Mouse (Mus musculus): Measurements from ENCODE around the gene Rrp1. TPM values are rescaled to one million over a fixed set of nuclear protein-coding genes. Genes with fewer than 3 reads are reported as not detected.

Rrp1 gene
- polyA plus RNA-seq, 1 experiment: 132 TPM

DNA sequence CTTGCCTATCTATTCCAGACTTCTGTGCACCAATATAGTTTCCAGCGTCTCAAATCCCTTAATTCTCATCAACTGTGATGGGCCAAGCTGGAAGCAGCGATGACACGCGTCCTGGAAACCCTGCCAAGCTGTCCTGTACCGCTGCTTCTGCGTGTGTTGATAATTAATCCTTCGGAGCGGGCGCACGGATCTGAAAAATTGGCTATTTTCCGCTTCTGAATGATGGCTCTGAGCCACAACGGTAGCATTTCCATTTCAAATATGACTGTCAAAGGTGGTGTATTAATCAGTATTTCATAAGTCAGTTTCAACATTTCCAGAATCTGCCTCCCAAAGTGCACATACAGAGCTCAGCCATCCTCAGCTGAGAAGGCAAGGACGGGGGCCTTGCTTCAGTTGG, 43.9 kb upstream of the Rrp1 start:
- Histone ChIP-seq H3K4me3 (ENCODE audit: low read depth, low read length) (no peak overlapping the region), H3K9me3 (replicated peaks; ENCODE audit: control insufficient read depth, insufficient read depth, low read length, poor library complexity, severe bottlenecking) (no peaks in the 10 kb centered on the region), H3K9ac (ENCODE audit: low read depth, poor library complexity, severe bottlenecking) (no peak overlapping the region), H3K27ac (ENCODE audit: insufficient read depth, low read length) (no peak overlapping the region), H3K27me3 (ENCODE audit: control insufficient read depth, insufficient read depth, low read length, poor library complexity, severe bottlenecking) (no peaks in the 10 kb centered on the region), H3K4me1 (ENCODE audit: control insufficient read depth, insufficient read depth, low read length) (no peaks in the 10 kb centered on the region), H3K36me3 (ENCODE audit: control insufficient read depth, insufficient read depth, low read length, poor library complexity, severe bottlenecking) (no peaks in the 10 kb centered on the region)
- TF ChIP-seq EP300 (IDR thresholded peaks at IDR 0.05; ENCODE audit: insufficient read depth, low read depth, low read length) (no peak), CTCF (IDR thresholded peaks at IDR 0.05; ENCODE audit: low read depth, low read length) (no peak), POLR2A (IDR thresholded peaks at IDR 0.05; ENCODE audit: insufficient read depth, low read length) (no peak)

DNA sequence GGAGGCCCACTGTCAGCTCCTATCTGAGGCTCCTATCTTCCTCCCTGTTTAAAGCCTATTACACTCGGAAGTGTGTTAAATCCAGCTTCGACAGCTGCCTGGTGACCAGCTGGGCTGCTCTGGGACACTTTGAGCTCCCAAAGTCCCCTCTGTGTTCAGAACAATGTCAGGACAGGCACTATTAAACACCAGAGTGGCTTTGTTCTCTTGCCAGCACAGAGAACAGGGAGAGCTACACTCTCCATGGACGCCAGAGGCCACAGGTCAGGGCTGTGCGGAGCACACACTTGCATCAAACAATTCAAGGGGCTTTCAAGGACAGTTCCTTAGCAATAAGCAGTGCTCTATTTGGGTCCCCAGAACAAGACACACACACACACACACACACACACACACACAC, 39.8 kb upstream of the Rrp1 start:
- Histone ChIP-seq H3K4me1 (ENCODE audit: control insufficient read depth, insufficient read depth, low read length) (no peaks in the 10 kb centered on the region), H3K4me3 (ENCODE audit: low read depth, low read length) (no peak overlapping the region), H3K36me3 (ENCODE audit: control insufficient read depth, insufficient read depth, low read length, poor library complexity, severe bottlenecking) (no peaks in the 10 kb centered on the region), H3K9ac (ENCODE audit: low read depth, poor library complexity, severe bottlenecking) (no peak overlapping the region), H3K27ac (ENCODE audit: insufficient read depth, low read length) (no peak overlapping the region), H3K27me3 (ENCODE audit: control insufficient read depth, insufficient read depth, low read length, poor library complexity, severe bottlenecking) (no peaks in the 10 kb centered on the region), H3K9me3 (replicated peaks; ENCODE audit: control insufficient read depth, insufficient read depth, low read length, poor library complexity, severe bottlenecking) (no peaks in the 10 kb centered on the region)
- TF ChIP-seq CTCF (IDR thresholded peaks at IDR 0.05; ENCODE audit: low read depth, low read length) (no peak), POLR2A (IDR thresholded peaks at IDR 0.05; ENCODE audit: insufficient read depth, low read length) (no peak), EP300 (IDR thresholded peaks at IDR 0.05; ENCODE audit: insufficient read depth, low read depth, low read length) (no peak)

DNA sequence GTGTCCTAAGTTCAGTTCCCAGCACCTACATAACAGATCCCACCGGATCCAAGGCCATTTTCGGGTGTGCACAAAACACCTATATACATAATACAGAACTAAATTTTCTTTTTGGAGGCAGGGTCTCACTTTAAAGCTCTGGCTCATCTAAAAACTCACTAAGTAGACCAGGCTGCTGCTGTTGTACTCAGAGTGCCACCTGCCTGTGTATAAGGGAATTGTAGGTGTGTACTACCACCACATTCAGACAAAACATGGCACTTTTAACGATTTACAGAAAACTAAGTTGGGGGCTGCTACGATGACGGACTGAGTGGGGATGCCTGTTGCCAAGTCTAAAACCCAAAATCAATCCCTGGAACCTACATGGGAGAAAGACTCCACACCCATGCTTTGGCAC, 37.9 kb upstream of the Rrp1 start:
- no peaks in the 10 kb centered on the region for H3K9me3 ChIP-seq (replicated peaks; ENCODE audit: control insufficient read depth, insufficient read depth, low read length, poor library complexity, severe bottlenecking)

DNA sequence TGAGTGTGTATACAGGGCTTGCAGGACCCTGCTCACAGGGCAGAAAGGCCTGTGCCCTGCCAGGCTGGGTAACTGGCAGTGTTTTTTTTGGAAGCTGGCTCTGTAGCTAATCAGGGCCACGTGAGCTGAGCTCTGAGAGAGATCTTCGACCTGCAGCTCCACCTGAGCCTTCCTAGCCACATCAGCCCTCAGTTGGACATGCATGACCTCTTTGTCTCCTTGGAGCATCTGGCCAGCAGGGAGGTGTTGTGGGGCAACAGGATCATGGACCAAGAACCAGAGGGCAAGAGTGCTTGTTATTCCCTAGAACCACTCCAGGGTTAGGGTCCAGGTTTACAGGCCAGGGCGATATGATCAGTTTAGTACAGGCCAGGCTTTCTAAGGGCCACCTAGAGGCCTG, 34.6 kb upstream of the Rrp1 start:
- Histone ChIP-seq H3K36me3 (ENCODE audit: control insufficient read depth, insufficient read depth, low read length, poor library complexity, severe bottlenecking) (no peaks in the 10 kb centered on the region), H3K27me3 (ENCODE audit: control insufficient read depth, insufficient read depth, low read length, poor library complexity, severe bottlenecking) (no peaks in the 10 kb centered on the region), H3K9ac (ENCODE audit: low read depth, poor library complexity, severe bottlenecking) (no peak overlapping the region), H3K9me3 (replicated peaks; ENCODE audit: control insufficient read depth, insufficient read depth, low read length, poor library complexity, severe bottlenecking) (no peaks in the 10 kb centered on the region), H3K4me1 (ENCODE audit: control insufficient read depth, insufficient read depth, low read length) (no peaks in the 10 kb centered on the region), H3K4me3 (ENCODE audit: low read depth, low read length) (no peak overlapping the region), H3K27ac (ENCODE audit: insufficient read depth, low read length) (no peak overlapping the region)
- TF ChIP-seq POLR2A (IDR thresholded peaks at IDR 0.05; ENCODE audit: insufficient read depth, low read length) (no peak), EP300 (IDR thresholded peaks at IDR 0.05; ENCODE audit: insufficient read depth, low read depth, low read length) (no peak), CTCF (IDR thresholded peaks at IDR 0.05; ENCODE audit: low read depth, low read length) (no peak)

More for the DNA sequence above, 37.9 kb upstream of the Rrp1 start:
- Histone ChIP-seq H3K9ac (ENCODE audit: low read depth, poor library complexity, severe bottlenecking) (no peak overlapping the region), H3K27me3 (ENCODE audit: control insufficient read depth, insufficient read depth, low read length, poor library complexity, severe bottlenecking) (no peaks in the 10 kb centered on the region), H3K36me3 (ENCODE audit: control insufficient read depth, insufficient read depth, low read length, poor library complexity, severe bottlenecking) (no peaks in the 10 kb centered on the region), H3K27ac (ENCODE audit: insufficient read depth, low read length) (no peak overlapping the region), H3K4me3 (ENCODE audit: low read depth, low read length) (no peak overlapping the region), H3K4me1 (ENCODE audit: control insufficient read depth, insufficient read depth, low read length) (no peaks in the 10 kb centered on the region)
- no peak for TF ChIP-seq EP300 (IDR thresholded peaks at IDR 0.05; ENCODE audit: insufficient read depth, low read depth, low read length)
- no peak for TF ChIP-seq POLR2A (IDR thresholded peaks at IDR 0.05; ENCODE audit: insufficient read depth, low read length)
- TF ChIP-seq CTCF (IDR thresholded peaks at IDR 0.05; ENCODE audit: low read depth, low read length): no peak

DNA sequence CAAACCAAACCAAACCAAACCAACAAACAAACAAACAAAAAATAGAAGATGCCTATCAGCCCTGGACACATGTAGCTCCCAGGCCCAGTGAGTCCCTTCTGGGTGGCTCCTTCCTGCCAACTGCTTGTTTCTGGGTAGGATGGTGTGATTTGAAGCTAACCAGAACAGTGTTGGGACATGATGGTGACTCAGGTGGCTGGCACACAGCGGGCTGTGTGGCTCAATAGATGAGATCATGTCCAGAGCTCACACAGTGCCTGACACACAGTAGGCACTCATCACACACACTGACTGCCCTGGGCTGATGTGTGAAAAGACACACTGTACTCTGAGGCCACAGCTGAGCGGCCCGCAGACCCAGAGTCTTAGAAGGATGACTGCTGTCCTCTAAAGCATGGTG, 33.4 kb upstream of the Rrp1 start:
- Histone ChIP-seq H3K4me3 (ENCODE audit: low read depth, low read length) (no peak overlapping the region), H3K9me3 (replicated peaks; ENCODE audit: control insufficient read depth, insufficient read depth, low read length, poor library complexity, severe bottlenecking) (no peaks in the 10 kb centered on the region), H3K4me1 (ENCODE audit: control insufficient read depth, insufficient read depth, low read length) (no peaks in the 10 kb centered on the region), H3K9ac (ENCODE audit: low read depth, poor library complexity, severe bottlenecking) (no peak overlapping the region), H3K36me3 (ENCODE audit: control insufficient read depth, insufficient read depth, low read length, poor library complexity, severe bottlenecking) (no peaks in the 10 kb centered on the region), H3K27ac (ENCODE audit: insufficient read depth, low read length) (no peak overlapping the region), H3K27me3 (ENCODE audit: control insufficient read depth, insufficient read depth, low read length, poor library complexity, severe bottlenecking) (no peaks in the 10 kb centered on the region)
- no peak for TF ChIP-seq EP300 (IDR thresholded peaks at IDR 0.05; ENCODE audit: insufficient read depth, low read depth, low read length)
- no peak for TF ChIP-seq POLR2A (IDR thresholded peaks at IDR 0.05; ENCODE audit: insufficient read depth, low read length)

DNA sequence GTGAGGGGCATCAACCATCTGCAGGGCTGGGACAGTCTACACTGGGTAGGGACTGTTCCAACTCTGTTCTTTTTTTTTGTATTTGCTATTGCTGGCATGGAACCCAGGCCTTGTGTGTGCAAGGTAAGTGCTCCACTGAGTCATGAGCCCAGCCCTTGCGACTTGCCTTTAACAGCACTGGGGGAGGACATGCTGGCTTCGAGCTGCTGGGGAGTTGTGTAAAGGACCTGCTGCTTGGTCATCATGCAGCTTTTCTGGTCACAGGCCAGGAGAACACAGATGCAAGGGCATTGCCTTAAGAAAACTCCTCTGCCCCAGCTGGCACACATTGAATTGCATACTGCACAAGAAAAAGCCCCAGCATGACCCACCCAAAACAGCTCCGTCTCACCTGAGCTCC, 29.4 kb upstream of the Rrp1 start:
- no peaks in the 10 kb centered on the region for H3K9me3 ChIP-seq (replicated peaks; ENCODE audit: control insufficient read depth, insufficient read depth, low read length, poor library complexity, severe bottlenecking)
- no peak overlapping the region for H3K27ac ChIP-seq (ENCODE audit: insufficient read depth, low read length)
- H3K4me1 ChIP-seq (ENCODE audit: control insufficient read depth, insufficient read depth, low read length): peaks cover 1% of the 10 kb centered on the region
- no peak overlapping the region for H3K4me3 ChIP-seq (ENCODE audit: low read depth, low read length)
- H3K9ac ChIP-seq (ENCODE audit: low read depth, poor library complexity, severe bottlenecking): no peak overlapping the region
- H3K27me3 ChIP-seq (ENCODE audit: control insufficient read depth, insufficient read depth, low read length, poor library complexity, severe bottlenecking): no peaks in the 10 kb centered on the region
- no peaks in the 10 kb centered on the region for H3K36me3 ChIP-seq (ENCODE audit: control insufficient read depth, insufficient read depth, low read length, poor library complexity, severe bottlenecking)
- no peak for TF ChIP-seq CTCF (IDR thresholded peaks at IDR 0.05; ENCODE audit: low read depth, low read length)
- TF ChIP-seq EP300 (IDR thresholded peaks at IDR 0.05; ENCODE audit: insufficient read depth, low read depth, low read length): no peak
- no peak for TF ChIP-seq POLR2A (IDR thresholded peaks at IDR 0.05; ENCODE audit: insufficient read depth, low read length)

Data from ES-Bruce4 (cell line).